Mouse (Mus musculus) fat pad, adult 2 months (tissue): ENCODE measurements around the gene Tmem238.
A peak's percentile ranks its signal among the peaks of the same experiment; 100 is the strongest.

Experiments used
- DNase-seq: peaks from one replicate; pipeline ENCODE4 v3.0.0-alpha.2; 2011; ENCODE audit warnings: low read depth, low spot score; ENCODE audit errors: extremely low read depth

Tmem238 gene

DNA sequence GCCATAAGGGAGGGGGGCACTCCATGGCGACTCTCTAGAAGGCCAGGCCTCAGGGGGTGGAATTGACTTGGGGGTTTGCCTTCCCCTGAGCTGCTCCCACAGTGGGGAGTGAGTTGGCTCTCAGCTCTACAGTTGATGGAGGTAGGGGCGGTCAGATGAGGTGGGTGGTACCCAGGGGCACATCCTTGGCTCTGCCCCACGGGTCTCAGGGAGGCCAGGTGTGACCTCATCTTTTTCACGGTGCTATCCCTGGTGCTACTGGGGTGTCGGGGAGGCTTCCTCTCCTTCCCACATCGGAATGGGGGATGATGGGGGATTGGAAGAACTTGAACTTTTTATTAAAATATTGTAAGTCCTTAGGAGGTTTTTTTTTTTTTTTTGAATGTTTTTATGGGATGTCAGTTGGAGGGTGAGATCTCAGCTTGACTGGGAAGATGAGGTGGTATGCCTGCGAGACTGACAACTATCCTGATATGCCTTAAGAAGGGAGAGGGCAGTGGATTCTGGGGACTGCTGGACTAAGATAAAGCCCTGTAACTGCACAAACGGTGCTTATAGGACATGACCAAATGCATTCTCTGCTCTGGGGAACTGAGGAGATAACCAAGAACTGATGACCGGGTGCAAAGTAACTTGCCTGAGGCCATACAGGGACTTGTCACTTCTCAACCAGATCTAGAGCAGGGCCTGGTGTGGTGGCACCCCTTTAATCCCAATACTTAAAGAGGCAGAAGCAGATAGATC is 42.1 kb downstream of the Tmem238 start:
- DNase-seq, result no peak

DNA sequence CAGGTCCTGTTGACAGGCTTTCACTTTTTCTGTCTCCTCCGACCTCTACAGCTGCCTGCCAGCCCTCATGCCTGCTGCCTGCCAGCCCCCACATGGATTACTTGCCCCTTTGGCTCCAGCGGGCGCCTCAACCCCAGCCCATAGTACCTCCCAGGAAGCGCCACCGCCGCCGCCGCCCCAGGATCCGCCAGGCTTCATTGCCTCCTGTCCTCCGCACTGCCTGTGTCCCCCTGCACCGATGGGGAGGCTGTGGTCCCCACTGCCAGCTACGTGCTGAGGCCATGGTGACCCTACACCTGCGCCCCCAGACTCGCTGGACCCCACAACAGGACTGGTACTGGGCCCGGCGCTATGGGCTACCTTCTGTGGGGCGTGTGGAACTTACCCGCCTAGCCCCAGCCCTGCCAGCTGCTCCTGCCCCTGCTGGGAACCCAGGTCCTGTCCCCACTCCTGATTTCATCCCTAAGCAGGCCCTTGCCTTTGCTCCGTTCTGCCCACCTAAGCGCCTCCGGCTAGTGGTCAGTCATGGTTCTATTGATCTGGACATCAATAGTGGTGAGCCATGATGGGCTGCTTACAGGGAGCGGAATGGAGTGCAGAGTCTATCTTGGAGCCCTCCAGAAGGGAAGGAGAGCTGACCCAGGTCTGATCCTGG is 43.0 kb downstream of the Tmem238 start:
- no peak for DNase-seq

DNA sequence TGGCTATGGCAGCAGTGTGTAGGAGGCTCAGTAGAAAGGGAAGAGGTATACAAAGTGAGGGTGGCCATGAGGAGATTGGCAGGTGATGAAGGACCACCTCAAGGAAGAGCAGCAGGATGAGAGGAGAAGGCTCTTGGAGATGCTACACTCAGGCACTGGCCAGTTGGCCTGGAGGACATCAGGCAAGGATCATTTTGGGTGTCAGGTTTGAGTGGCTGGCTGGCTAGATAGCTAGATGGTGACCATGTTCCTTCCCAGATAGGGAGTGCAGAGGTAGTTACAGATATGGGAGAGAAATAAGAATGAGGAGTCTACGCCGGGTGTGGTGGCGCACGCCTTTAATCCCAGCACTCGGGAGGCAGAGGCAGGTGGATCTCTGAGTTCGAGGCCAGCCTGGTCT is 44.6 kb downstream of the Tmem238 start:
- no peak for DNase-seq

DNA sequence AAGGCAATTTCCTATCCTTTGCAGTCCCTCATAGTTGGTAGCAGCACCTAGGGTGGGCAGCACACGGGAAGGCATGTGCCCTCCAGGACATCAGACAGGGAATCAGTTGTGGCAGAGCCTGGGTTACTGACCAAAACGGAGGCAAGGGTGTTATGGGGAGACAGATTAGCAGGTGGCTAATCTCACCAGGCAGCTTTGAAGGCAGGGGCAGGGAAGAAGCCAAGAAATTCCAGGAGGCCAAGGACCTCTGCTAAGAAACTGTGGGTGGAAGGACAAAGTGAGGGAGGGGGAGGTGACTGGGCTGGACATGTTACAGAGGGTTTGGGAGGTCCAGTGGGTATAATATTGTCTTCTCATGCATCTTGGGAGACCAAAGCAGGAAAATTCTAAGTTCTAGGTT is 46.1 kb downstream of the Tmem238 start:
- DNase-seq, result no peak

DNA sequence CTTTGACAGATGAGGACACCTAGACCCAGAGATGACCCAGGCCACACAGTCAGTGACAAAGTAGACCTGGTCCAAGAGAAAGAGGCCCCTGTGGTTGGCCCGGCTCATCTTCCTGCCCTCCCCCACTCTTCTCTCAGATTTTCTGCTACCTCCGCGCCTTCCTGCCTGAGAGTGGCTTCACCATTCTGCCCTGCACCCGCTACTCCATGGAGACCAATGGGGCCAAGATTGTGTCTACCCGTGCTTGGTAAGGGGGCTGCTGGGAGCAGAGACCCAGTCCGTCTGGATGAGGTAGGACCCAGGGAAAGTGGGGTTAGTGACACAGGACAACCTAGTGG is 47.0 kb downstream of the Tmem238 start:
- DNase-seq, result no peak

GRCm38 (mm10) chr7:4741672-4742481 is 47.6 kb downstream of the Tmem238 start:
- no peak for DNase-seq

- no peak for DNase-seq
Observed at GRCm38 (mm10) chr7:4741151-4741550, 48.3 kb downstream of the Tmem238 start.

DNA sequence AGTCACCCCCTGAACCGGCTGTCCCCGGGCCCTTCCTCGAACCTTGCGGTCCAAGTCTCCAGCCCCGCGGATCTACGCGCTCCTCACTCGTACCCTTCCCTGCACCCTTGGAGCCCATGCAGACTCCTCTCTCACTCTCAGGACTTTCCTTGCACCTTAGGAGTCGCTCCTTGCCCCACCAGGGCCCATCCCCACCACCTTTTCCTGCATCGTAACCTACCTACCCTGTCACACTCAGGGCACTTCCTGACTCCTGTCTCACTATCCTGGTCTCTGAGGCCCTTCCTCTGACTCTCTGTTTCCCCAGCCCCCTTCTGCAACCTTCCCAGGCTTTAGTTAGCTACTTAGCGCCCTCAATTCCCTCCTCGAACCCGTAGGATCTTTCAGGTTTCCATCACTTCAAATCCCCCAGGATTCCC is 49.1 kb downstream of the Tmem238 start:
- no peak for DNase-seq

DNA sequence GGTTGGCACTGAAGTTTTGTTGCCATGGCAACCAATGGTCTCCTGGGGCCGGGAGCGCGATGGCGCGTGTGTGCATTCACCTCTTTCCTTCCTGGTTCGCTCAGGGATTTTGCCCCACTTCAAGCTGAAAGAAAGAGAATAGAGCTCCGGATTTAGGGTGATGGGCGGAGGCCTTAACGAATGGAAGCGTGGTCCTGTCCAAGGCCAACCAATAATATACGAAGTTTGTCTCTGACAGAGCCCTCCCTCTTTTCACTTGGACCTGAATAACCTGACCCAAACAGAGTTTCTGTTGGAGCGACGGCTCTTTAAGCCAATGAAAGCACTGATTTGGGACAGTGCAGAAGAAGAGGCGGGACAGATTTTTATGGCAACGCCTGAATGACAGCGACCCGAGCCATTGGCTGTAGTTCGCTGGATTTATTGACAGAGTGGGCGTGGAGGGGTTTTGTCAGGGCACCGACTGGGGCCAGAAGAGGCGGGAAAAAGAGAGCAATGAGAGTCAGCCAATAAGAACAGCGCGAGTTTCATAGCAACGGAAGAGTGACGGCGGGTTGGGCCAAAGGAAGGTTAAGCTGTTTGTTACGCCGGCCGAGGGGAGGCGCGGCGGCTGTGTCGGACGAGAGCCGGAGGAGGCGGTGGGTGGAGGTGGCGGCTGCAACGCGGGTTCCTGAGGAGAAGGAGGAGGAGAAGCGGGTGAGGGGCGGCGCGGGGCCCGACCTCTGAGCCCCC is 49.7 kb downstream of the Tmem238 start, which contains the start of gene Kmt5c:
Gene Kmt5c (plus strand): TSS at position 572 of the 732 bp plus-strand sequence.
- peak; percentile 100 for DNase-seq

- DNase-seq, result no peak
Observed at GRCm38 (mm10) chr7:4739041-4739543, 50.4 kb downstream of the Tmem238 start.
